ENCODE assay signal across 14 mouse cellular contexts in the genomic region with DNA sequence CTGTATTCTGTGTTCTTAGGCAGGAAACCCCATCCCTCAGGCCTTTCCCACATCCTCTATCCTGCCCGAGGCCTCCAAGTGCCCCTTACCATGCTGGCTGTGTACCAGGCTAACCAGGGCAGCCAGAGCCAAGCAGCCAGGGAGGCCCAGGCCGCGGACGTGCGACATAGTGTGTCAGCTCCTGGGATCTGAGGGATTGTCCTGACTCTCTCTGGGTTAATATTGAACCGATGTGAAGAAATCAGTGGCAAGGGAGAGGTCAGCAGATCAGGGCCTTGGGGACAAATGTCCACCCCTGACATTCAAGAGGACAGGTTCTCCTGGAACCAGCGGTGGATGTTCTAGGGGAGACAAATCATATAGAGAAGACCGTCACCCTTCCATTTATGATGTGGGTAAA. TPM values are rescaled to one million over a fixed set of nuclear protein-coding genes. Genes with fewer than 3 reads are reported as not detected.
DNase-seq lines count a peak whose midpoint lies in the region; ATAC-seq lines count a peak whose summit lies in the region.
"Had no signal": no experiment of that assay in that cellular context is flagged by ENCODE, and none has a peak within 500 bp of the region (broad histone marks: within the 10 kb centered on the region; RNA-seq: fewer than 3 reads in every experiment).

A gene (minus strand): TSS at position 186 of the 400 bp plus-strand sequence.

- ATAC-seq in midbrain, embryonic 11.5 days (ENCODE audit: low FRiP score) = no peak
- no peak for ATAC-seq in midbrain, embryonic 13.5 days
- ATAC-seq in granulocyte monocyte progenitor cell, adult 5-6 weeks (replicated peaks; ENCODE audit: poor library complexity, severe bottlenecking) = 0 out of 2 replicates have a peak, but pooled peaks have one; percentile 15
- peak; percentile 32 for ATAC-seq in liver, embryonic 13.5 days (ENCODE audit: low read depth)
- ATAC-seq in stomach, embryonic 16.5 days (ENCODE audit: insufficient read depth, low FRiP score) = no peak; the same call in 1 of the 2 replicates
- no peak for ATAC-seq in forebrain, embryonic 15.5 days (replicated peaks)
- ATAC-seq: CD4-positive, CD25-positive, alpha-beta regulatory T cell, adult 4 months had no signal

- H3K36me3 ChIP-seq in midbrain, embryonic 11.5 days (ENCODE audit: control insufficient read depth, insufficient read depth, low read length) = no peaks in the 10 kb centered on the region
- H3K36me3 ChIP-seq in midbrain, embryonic 13.5 days = peaks cover 2% of the 10 kb centered on the region; the same call in 1 of the 2 replicates
- H3K36me3 ChIP-seq in liver, embryonic 13.5 days = peaks cover 2% of the 10 kb centered on the region; the same call in 1 of the 2 replicates
- no peaks in the 10 kb centered on the region for H3K36me3 ChIP-seq in stomach, embryonic 16.5 days (ENCODE audit: control insufficient read depth, insufficient read depth, low read length)
- H3K36me3 ChIP-seq in forebrain, embryonic 15.5 days = peaks cover 2% of the 10 kb centered on the region; the same call in 1 of the 2 replicates
- H3K36me3 ChIP-seq: midbrain, embryonic 12.5 days had no signal

- WGBS in midbrain, embryonic 11.5 days = 91% methylated on average over 8 of the region's 8 CpGs
- 91% methylated on average over 8 of the region's 8 CpGs for WGBS in midbrain, embryonic 13.5 days
- 68% methylated on average over 8 of the region's 8 CpGs for WGBS in liver, embryonic 13.5 days (ENCODE audit: insufficient replicate concordance)
- WGBS in stomach, embryonic 16.5 days = 79% methylated on average over 8 of the region's 8 CpGs
- WGBS in forebrain, embryonic 15.5 days = 96% methylated on average over 8 of the region's 8 CpGs

- H3K4me1 ChIP-seq in midbrain, embryonic 11.5 days (ENCODE audit: control insufficient read depth, insufficient read depth, low read length) = no peaks in the 10 kb centered on the region
- no peaks in the 10 kb centered on the region for H3K4me1 ChIP-seq in midbrain, embryonic 13.5 days (replicated peaks)
- peaks cover 64% of the 10 kb centered on the region for H3K4me1 ChIP-seq in liver, embryonic 13.5 days (replicated peaks)
- no peaks in the 10 kb centered on the region for H3K4me1 ChIP-seq in stomach, embryonic 16.5 days (ENCODE audit: control insufficient read depth, insufficient read depth, low read length)
- no peaks in the 10 kb centered on the region for H3K4me1 ChIP-seq in forebrain, embryonic 15.5 days
- H3K4me1 ChIP-seq: limb, embryonic 15.5 days; midbrain, embryonic 12.5 days had no signal

- no peak within 1 kb of the TSS for H3K4me3 ChIP-seq in midbrain, embryonic 11.5 days (ENCODE audit: low read depth, low read length)
- H3K4me3 ChIP-seq in midbrain, embryonic 13.5 days (replicated peaks) = no peak within 1 kb of the TSS
- peak within 1 kb of the TSS; percentile 49 for H3K4me3 ChIP-seq in liver, embryonic 13.5 days (replicated peaks)
- no peak within 1 kb of the TSS for H3K4me3 ChIP-seq in stomach, embryonic 16.5 days (replicated peaks; ENCODE audit: low read length)
- no peak within 1 kb of the TSS for H3K4me3 ChIP-seq in forebrain, embryonic 15.5 days
- H3K4me3 ChIP-seq: limb, embryonic 15.5 days; midbrain, embryonic 12.5 days had no signal

- no peak within 1 kb of the TSS for H3K4me2 ChIP-seq in midbrain, embryonic 11.5 days
- no peak within 1 kb of the TSS for H3K4me2 ChIP-seq in midbrain, embryonic 13.5 days (replicated peaks)
- H3K4me2 ChIP-seq in liver, embryonic 13.5 days = peak within 1 kb of the TSS; percentile 56
- no peak within 1 kb of the TSS for H3K4me2 ChIP-seq in stomach, embryonic 16.5 days (ENCODE audit: low read depth, low read length)
- H3K4me2 ChIP-seq in forebrain, embryonic 15.5 days (replicated peaks) = no peak within 1 kb of the TSS
- H3K4me2 ChIP-seq: limb, embryonic 15.5 days; midbrain, embryonic 12.5 days had no signal

- H3K9ac ChIP-seq in midbrain, embryonic 11.5 days (ENCODE audit: low read length) = no peak within 1 kb of the TSS
- H3K9ac ChIP-seq in midbrain, embryonic 13.5 days (replicated peaks) = no peak within 1 kb of the TSS
- H3K9ac ChIP-seq in liver, embryonic 13.5 days = peak within 1 kb of the TSS; percentile 67
- H3K9ac ChIP-seq in stomach, embryonic 16.5 days (ENCODE audit: low read length) = no peak within 1 kb of the TSS
- no peak within 1 kb of the TSS for H3K9ac ChIP-seq in forebrain, embryonic 15.5 days (replicated peaks)
- H3K9ac ChIP-seq: limb, embryonic 15.5 days; midbrain, embryonic 12.5 days had no signal

- peak; percentile 4 for DNase-seq in midbrain, embryonic 11.5 days (ENCODE audit: low spot score, missing footprints)
- no peak for DNase-seq in liver, embryonic 13.5 days
- DNase-seq in gastrocnemius, postnatal 4 days (ENCODE audit: low spot score in 2 of 2) = no peak
- DNase-seq: cerebellum, adult 9-10 months; gastrocnemius, postnatal 36 days; thymus, adult 18-20 months had no signal

- H3K27me3 ChIP-seq in midbrain, embryonic 11.5 days (ENCODE audit: control insufficient read depth, insufficient read depth, low read length) = no peaks in the 10 kb centered on the region
- no peaks in the 10 kb centered on the region for H3K27me3 ChIP-seq in midbrain, embryonic 13.5 days
- H3K27me3 ChIP-seq in liver, embryonic 13.5 days = no peaks in the 10 kb centered on the region
- H3K27me3 ChIP-seq in stomach, embryonic 16.5 days (ENCODE audit: control insufficient read depth, insufficient read depth, low read length) = no peaks in the 10 kb centered on the region
- no peaks in the 10 kb centered on the region for H3K27me3 ChIP-seq in forebrain, embryonic 15.5 days
- H3K27me3 ChIP-seq: limb, embryonic 15.5 days; midbrain, embryonic 12.5 days had no signal

- no peaks in the 10 kb centered on the region for H3K9me3 ChIP-seq in midbrain, embryonic 11.5 days (ENCODE audit: control insufficient read depth, low read length)
- no peaks in the 10 kb centered on the region for H3K9me3 ChIP-seq in midbrain, embryonic 13.5 days
- no peaks in the 10 kb centered on the region for H3K9me3 ChIP-seq in liver, embryonic 13.5 days (replicated peaks)
- H3K9me3 ChIP-seq in stomach, embryonic 16.5 days (replicated peaks; ENCODE audit: control insufficient read depth, low read length) = no peaks in the 10 kb centered on the region
- no peaks in the 10 kb centered on the region for H3K9me3 ChIP-seq in forebrain, embryonic 15.5 days
- H3K9me3 ChIP-seq: limb, embryonic 15.5 days; midbrain, embryonic 12.5 days had no signal

- H3K27ac ChIP-seq in midbrain, embryonic 11.5 days (ENCODE audit: low read depth, low read length) = no peak within 1 kb of the TSS
- H3K27ac ChIP-seq in midbrain, embryonic 13.5 days = no peak within 1 kb of the TSS
- peak within 1 kb of the TSS; percentile 74 for H3K27ac ChIP-seq in liver, embryonic 13.5 days
- H3K27ac ChIP-seq in stomach, embryonic 16.5 days (ENCODE audit: low read length) = peak within 1 kb of the TSS; percentile 74
- H3K27ac ChIP-seq in forebrain, embryonic 15.5 days (replicated peaks) = no peak within 1 kb of the TSS
- H3K27ac ChIP-seq: kidney, postnatal 0 days; limb, embryonic 15.5 days; midbrain, embryonic 12.5 days had no signal

RNA-seq across cellular contexts. Expression of the gene that starts here (rescaled TPM):
- polyA plus RNA-seq in midbrain, embryonic 11.5 days (2014; fragmentation: Nextera tagmentation; extraction: Ambion mirVana) = 0.07 TPM in 1 of 2 replicates, not detected in the other
- polyA plus RNA-seq in midbrain, embryonic 13.5 days (2015; fragmentation: Nextera tagmentation; extraction: Ambion mirVana) = 0.32 TPM in 1 of 2 replicates, not detected in the other
- not detected in 2 replicates for total RNA-seq in granulocyte monocyte progenitor cell, adult 5-6 weeks (2014; fragmentation: Nextera tagmentation)
- not detected in 2 replicates for total RNA-seq in granulocyte monocyte progenitor cell, adult 5-6 weeks (2017)
- polyA plus RNA-seq in liver, embryonic 13.5 days (2015; fragmentation: Nextera tagmentation; extraction: Ambion mirVana) = 135 and 155 TPM in 2 replicates
- polyA plus RNA-seq in stomach, embryonic 16.5 days (2015; fragmentation: Nextera tagmentation; extraction: Ambion mirVana) = 14.2 and 17.4 TPM in 2 replicates
- 1 to 10 TPM in 1 of 2 experiments, under 1 TPM in 1; 0.54 to 4.2 TPM for total RNA-seq in gastrocnemius, postnatal 4 days (2021)
- 0.13 and 0.38 TPM in 2 replicates for polyA plus RNA-seq in forebrain, embryonic 15.5 days (2015; fragmentation: Nextera tagmentation; extraction: Ambion mirVana)
- polyA plus RNA-seq: midbrain, embryonic 12.5 days had no signal

Comparison
In these comparisons a context has a peak if more than half of its experiments do, and no peak if none do; other contexts are left out.
1. RNA of the gene that starts here (polyA plus RNA-seq): 135 to 155 TPM in liver, embryonic 13.5 days and 14.2 to 17.4 TPM in stomach, embryonic 16.5 days; 0.13 to 0.38 TPM in forebrain, embryonic 15.5 days, 0.07 TPM in midbrain, embryonic 11.5 days and 0.32 TPM in midbrain, embryonic 13.5 days; every median in the first group is over 10 times any median in the second.
2. Peak in DNase-seq in midbrain, embryonic 11.5 days; RNA of the gene not detected or under 1 TPM.
3. Peak in ATAC-seq in granulocyte monocyte progenitor cell, adult 5-6 weeks; RNA of the gene not detected or under 1 TPM.
4. H3K27ac ChIP-seq: peak in liver, embryonic 13.5 days (single experiment) and stomach, embryonic 16.5 days (single experiment); none in midbrain, embryonic 11.5 days (single experiment), midbrain, embryonic 13.5 days (single experiment) and forebrain, embryonic 15.5 days (single experiment).